Mouse (Mus musculus) cerebellum, postnatal 36 days (tissue): ENCODE data around the gene Gm13083.
"Not testable (repeated sequence)": the region's sequence is repeated elsewhere in the genome, so short reads cannot be mapped to it uniquely, and the experiment has no call there.

Experiments used
- DNase-seq, 2 experiments: peaks; one replicate each; pipeline ENCODE4 v3.0.0; 2021 to 2022; ENCODE audit warnings: mixed read lengths in 2 of 2

Gm13083 gene

DNA sequence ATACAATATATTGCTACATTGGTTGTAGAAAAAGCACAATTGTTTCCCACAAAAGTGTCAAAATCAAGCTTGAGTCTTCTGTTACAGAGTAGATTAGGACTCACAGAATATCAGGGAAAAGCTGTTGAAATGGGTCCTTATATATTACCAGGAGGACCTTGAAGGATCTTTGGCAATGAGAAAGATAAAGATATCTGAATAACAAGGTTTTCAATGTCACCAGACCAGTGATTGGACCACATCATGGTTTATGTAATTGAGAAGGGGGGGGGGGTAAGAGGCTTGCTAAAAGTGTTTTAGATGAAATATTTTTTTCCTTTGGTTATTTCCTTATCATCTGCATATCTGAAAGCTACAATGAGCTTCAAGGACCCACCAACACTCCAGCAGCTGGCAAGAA, at the start of gene Gm13083:
TSS of gene Gm13083 (plus strand) at position 301 of the 400 bp plus-strand sequence.
- not testable (repeated sequence) for DNase-seq

DNA sequence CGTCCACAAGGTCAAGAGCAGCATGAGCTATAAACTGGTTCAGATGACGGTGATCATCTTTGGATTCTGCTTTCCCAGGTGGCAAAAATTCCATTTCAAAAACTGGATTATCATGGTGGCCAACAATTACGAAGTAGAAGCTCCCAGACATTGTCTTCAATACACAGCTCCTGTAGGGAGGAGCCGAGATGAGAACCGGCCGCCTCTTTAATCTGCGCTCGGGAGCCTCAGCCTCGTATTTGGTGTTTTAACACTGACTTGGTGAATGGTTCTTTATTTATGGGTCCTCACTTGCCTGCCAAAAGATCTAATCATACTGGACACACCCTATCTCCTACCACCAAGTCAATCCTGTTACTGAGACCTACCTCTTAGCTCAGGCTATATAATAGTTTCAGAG, 2.9 kb upstream of the Gm13083 start:
- not testable (repeated sequence) for DNase-seq

DNA sequence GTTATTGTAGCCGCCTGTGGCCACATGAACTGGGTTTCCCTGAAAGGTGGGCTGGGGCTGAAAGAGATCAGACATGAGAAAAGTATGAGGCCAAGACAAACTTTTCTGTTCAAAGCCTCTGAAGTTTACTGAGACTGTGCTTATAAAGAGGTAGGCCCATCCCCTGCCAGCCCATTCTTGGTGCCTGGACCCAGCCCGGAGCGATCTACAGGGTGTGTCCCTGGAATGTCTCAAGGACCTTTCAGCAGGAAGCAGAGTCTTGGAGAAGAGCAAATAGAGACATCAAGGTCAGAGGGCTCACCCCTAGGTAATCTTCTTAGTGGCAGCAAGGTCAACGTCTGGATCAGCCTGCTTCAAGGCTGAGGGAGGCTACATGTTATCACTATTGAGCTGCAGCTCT, 3.3 kb downstream of the Gm13083 start:
- DNase-seq: not testable (repeated sequence)

DNA sequence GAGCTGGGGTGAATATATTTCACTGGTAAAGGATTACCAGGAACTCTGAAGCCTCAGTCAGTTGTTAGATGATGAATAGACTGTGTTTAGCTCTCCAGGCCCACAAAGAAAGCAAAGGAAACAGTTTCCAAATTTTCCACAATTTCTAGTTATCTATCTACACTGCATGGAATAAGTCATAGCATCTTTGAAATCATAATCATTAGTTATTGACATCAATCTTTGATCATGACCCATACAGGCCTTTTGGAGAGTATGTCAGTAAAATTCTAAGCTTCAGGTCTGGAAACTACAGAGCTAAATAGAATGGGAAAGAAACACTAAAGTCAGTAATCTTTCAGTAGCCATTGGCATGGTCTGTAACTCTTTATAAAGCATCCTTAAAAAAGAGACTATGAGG, 42.3 kb downstream of the Gm13083 start, which contains the start of gene Gm13088:
TSS of gene Gm13088 (minus strand) at position 101 of the 400 bp plus-strand sequence.
- not testable (repeated sequence) for DNase-seq
